Mouse (Mus musculus): ENCODE measurements at regions not wholly inside any gene's neighbourhood (a gene's known extent, or its start where the extent isn't known, plus 50 kb on each side); places are given as distances from the start of the nearest gene placed in this dataset.

- DNase-seq (ENCODE audit: low spot score in 2 of 2), result no peak
These were observed 1636.7 kb downstream of the Efnb2 start for GRCm38 (mm10) chr8:7024336-7024735.

- DNase-seq (ENCODE audit: low spot score in 2 of 2), result no peak
These were observed 1649.2 kb downstream of the Efnb2 start for GRCm38 (mm10) chr8:7011881-7012280.

- no peak for DNase-seq (ENCODE audit: low spot score in 2 of 2)
These were observed 1669.5 kb downstream of the Efnb2 start for GRCm38 (mm10) chr8:6991516-6991915.

- no peak for DNase-seq (ENCODE audit: low spot score in 2 of 2)
These were observed 1671.5 kb downstream of the Efnb2 start for GRCm38 (mm10) chr8:6989359-6990095.

- no peak for DNase-seq (ENCODE audit: low spot score in 2 of 2)
These were observed 1687.1 kb downstream of the Efnb2 start for GRCm38 (mm10) chr8:6973961-6974360.

GRCm38 (mm10) chr8:6963006-6963799 lies 1697.8 kb downstream of the Efnb2 start:
- no peak for DNase-seq (ENCODE audit: low spot score in 2 of 2)

GRCm38 (mm10) chr8:6958086-6958485 lies 1703.0 kb downstream of the Efnb2 start:
- no peak for DNase-seq (ENCODE audit: low spot score in 2 of 2)

GRCm38 (mm10) chr8:6954251-6954650 lies 1706.8 kb downstream of the Efnb2 start:
- no peak for DNase-seq (ENCODE audit: low spot score in 2 of 2)

GRCm38 (mm10) chr8:6922467-6922866 lies 1738.6 kb downstream of the Efnb2 start:
- no peak for DNase-seq (ENCODE audit: low spot score in 2 of 2)

GRCm38 (mm10) chr8:6907682-6908081 lies 1753.4 kb downstream of the Efnb2 start:
- DNase-seq (ENCODE audit: low spot score in 2 of 2), result no peak

GRCm38 (mm10) chr8:6891456-6891855 lies 1769.6 kb downstream of the Efnb2 start:
- DNase-seq (ENCODE audit: low spot score in 2 of 2), result no peak

- no peak for DNase-seq (ENCODE audit: low spot score in 2 of 2)
These were observed 1774.2 kb downstream of the Efnb2 start for GRCm38 (mm10) chr8:6886779-6887402.

GRCm38 (mm10) chr8:6884828-6885227 lies 1776.2 kb downstream of the Efnb2 start:
- DNase-seq (ENCODE audit: low spot score in 2 of 2), result no peak

- no peak for DNase-seq (ENCODE audit: low spot score in 2 of 2)
These were observed 1777.5 kb upstream of the Slc10a2 start for GRCm38 (mm10) chr8:6882626-6883025.

All from cerebellum, postnatal 4 days (tissue).